Mouse (Mus musculus) liver, embryonic 15.5 days (tissue): ENCODE data around the gene Mrpl45. TPM values are rescaled to one million over a fixed set of nuclear protein-coding genes. Genes with fewer than 3 reads are reported as not detected.
"Not testable (repeated sequence)": the region's sequence is repeated elsewhere in the genome, so short reads cannot be mapped to it uniquely, and the experiment has no call there.

Experiments used
- ATAC-seq: fragments of 200-750 bp; cut with Nextera tagmentation; 2 replicates; pipeline ENCODE4 v1.8.0; 2017; ENCODE audit warnings: moderate number of reproducible peaks, mild to moderate bottlenecking, moderate library complexity; ENCODE audit not compliant: insufficient read depth
- H3K27ac ChIP-seq: fragments of 300-500 bp; sonication (generic); replicated peaks from 2 replicates; pipeline ENCODE4 v1.5.1; 2015; ENCODE audit warnings: mild to moderate bottlenecking, inconsistent platforms
- H3K27me3 ChIP-seq: fragments of 300-500 bp; sonication (generic); 2 replicates; pipeline ENCODE4 v1.6.1; 2015; ENCODE audit warnings: mild to moderate bottlenecking, inconsistent platforms
- H3K36me3 ChIP-seq: fragments of 300-500 bp; sonication (generic); replicated peaks from 2 replicates; pipeline ENCODE4 v1.6.1; 2015; ENCODE audit warnings: moderate library complexity, mild to moderate bottlenecking, inconsistent platforms
- H3K4me1 ChIP-seq: fragments of 300-500 bp; sonication (generic); replicated peaks from 2 replicates; pipeline ENCODE4 v1.6.1; 2015; ENCODE audit warnings: inconsistent platforms
- H3K4me2 ChIP-seq: fragments of 300-500 bp; sonication (generic); 2 replicates; pipeline ENCODE4 v1.6.1; 2015; ENCODE audit warnings: moderate library complexity, mild to moderate bottlenecking, inconsistent platforms
- H3K4me3 ChIP-seq: fragments of 300-500 bp; sonication (generic); replicated peaks from 2 replicates; pipeline ENCODE4 v1.5.1; 2015; ENCODE audit warnings: mild to moderate bottlenecking, inconsistent platforms
- H3K9ac ChIP-seq: fragments of 300-500 bp; sonication (generic); 2 replicates; pipeline ENCODE4 v1.6.1; 2015; ENCODE audit warnings: moderate library complexity, mild to moderate bottlenecking, inconsistent platforms
- H3K9me3 ChIP-seq: fragments of 300-500 bp; sonication (generic); replicated peaks from 2 replicates; pipeline ENCODE4 v1.6.1; 2016; ENCODE audit warnings: inconsistent platforms
- WGBS: fragments of 180-500 bp; shearing (Covaris S2); methylation state at CpG from one replicate; pipeline ENCODE4 v1.1.7; 2015; ENCODE audit warnings: mixed read lengths; ENCODE audit not compliant: insufficient replicate concordance; 5-methylcytosine and 5-hydroxymethylcytosine counted together
- polyA plus RNA-seq: library from polyadenylated mRNA; unstranded; fragments of >200 nt; fragmentation: Nextera tagmentation; extraction: Ambion mirVana; gene quantifications from 2 replicates; pipeline ENCODE4 v1.2.1, GENCODE M21; 2015

Gene Mrpl45
- polyA plus RNA-seq, 1 experiment from 2014 or later, result 24.4 TPM

- 75% methylated on average over 2 of the region's 2 CpGs for WGBS
- ATAC-seq, result no peak
Measured at GRCm38 (mm10) chr11:97299939-97300338, 15.6 kb upstream of the Mrpl45 start.

DNA sequence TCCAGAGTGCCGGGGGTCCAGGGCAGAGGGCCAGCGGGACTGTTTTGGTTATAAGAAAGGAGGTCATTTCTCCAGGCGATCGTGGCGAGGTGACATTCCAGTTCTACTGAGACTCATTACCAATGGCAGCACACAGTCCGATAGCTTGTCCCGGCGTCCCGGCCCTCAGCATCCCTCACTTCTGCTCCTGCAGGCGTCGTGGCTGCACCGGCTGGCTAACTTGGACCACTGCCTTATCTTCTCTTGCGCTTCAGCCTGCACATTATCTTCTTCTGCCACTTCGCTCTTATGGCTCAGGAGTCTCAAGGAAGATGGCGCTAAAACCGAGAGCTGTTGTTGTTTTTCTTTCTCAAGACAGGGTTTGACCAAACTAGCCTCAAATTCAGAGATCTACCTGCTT is 14.1 kb upstream of the Mrpl45 start:
- Histone ChIP-seq H3K27me3 (no peaks in the 10 kb centered on the region), H3K4me2 (no peak overlapping the region), H3K9ac (no peak overlapping the region), H3K27ac (no peak overlapping the region), H3K9me3 (no peaks in the 10 kb centered on the region), H3K4me3 (no peak overlapping the region), H3K4me1 (no peaks in the 10 kb centered on the region), H3K36me3 (no peaks in the 10 kb centered on the region)
- WGBS, result 68% methylated on average over 16 of the region's 16 CpGs
- no peak for ATAC-seq

More at GRCm38 (mm10) chr11:97299939-97300338, 15.6 kb upstream of the Mrpl45 start:
- H3K27me3 ChIP-seq, result no peaks in the 10 kb centered on the region
- no peak overlapping the region for H3K4me2 ChIP-seq
- H3K9ac ChIP-seq, result no peak overlapping the region
- no peaks in the 10 kb centered on the region for H3K4me1 ChIP-seq
- H3K36me3 ChIP-seq, result no peaks in the 10 kb centered on the region
- H3K4me3 ChIP-seq, result no peak overlapping the region
- no peaks in the 10 kb centered on the region for H3K9me3 ChIP-seq
- no peak overlapping the region for H3K27ac ChIP-seq

GRCm38 (mm10) chr11:97302231-97302781 is 13.2 kb upstream of the Mrpl45 start:
- Histone ChIP-seq H3K27ac (no peak overlapping the region), H3K9me3 (no peaks in the 10 kb centered on the region), H3K4me2 (no peak overlapping the region), H3K9ac (no peak overlapping the region), H3K36me3 (no peaks in the 10 kb centered on the region), H3K4me1 (no peaks in the 10 kb centered on the region), H3K27me3 (no peaks in the 10 kb centered on the region), H3K4me3 (no peak overlapping the region)
- ATAC-seq, result no peak
- WGBS, result 43% methylated on average over 7 of the region's 7 CpGs

DNA sequence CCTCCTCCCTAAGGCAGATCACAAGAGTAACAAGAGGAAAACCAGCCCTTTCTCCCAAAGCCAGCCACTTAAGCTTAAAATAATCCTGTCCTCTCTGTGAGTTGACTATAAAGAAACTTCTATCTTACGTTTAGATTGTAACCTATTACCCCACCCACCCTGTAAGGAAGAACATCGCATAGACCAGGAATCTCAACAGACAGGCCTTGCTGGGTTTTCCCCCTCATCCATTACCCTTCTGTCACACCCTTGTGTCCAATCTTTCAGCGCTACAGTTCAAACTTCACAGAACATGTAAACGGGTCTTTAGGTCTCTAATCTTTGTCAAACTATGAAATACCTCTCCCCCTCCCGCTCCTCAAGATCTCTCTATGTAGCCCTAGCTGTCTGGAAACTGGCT is 10.9 kb upstream of the Mrpl45 start:
- peaks cover 5% of the 10 kb centered on the region for H3K4me1 ChIP-seq
- 70% methylated on average over 5 of the region's 5 CpGs for WGBS
- H3K9me3 ChIP-seq, result no peaks in the 10 kb centered on the region
- H3K9ac ChIP-seq, result no peak overlapping the region
- H3K27ac ChIP-seq, result no peak overlapping the region
- no peak overlapping the region for H3K4me3 ChIP-seq
- no peak overlapping the region for H3K4me2 ChIP-seq
- no peaks in the 10 kb centered on the region for H3K36me3 ChIP-seq
- no peak for ATAC-seq
- H3K27me3 ChIP-seq, result peaks cover 6% of the 10 kb centered on the region

DNA sequence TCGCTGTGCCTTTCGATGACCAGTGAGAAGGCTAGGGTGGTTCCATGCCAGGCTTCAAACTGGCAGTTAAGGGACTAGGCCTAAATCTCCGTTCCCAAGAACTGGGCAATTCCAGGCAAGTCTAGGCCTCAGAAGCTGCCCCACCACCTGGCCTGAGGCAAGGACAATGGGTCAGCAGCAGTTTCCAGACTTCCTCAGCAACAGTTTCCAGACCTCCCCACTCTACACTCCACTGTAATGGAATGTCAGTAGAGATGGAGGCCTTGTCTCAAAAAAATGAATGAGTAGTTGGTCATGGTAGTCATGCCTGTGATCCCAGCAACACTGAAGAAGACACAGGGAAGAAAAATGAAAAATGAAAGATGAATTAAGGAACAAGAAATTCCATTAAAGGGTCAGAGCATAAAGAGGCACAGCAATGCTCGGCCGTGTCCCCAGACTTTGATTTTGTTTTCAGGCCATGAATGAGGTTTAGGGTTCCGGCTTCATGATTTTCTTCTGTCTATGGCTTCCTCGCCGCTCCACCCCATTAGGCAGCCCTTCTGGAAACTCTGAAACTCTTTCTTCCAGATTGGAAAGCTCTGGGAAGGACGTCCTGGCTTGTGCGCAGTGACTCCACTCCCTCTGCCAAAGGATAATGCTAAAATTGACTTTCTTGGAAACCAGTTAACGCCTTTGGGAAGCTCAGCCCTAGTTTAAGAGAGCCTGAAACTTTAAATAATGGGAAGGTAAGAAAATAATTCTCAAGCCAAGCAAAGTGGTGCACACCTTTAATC is 8.0 kb upstream of the Mrpl45 start:
- ATAC-seq, result no peak
- Histone ChIP-seq H3K4me1 (peaks cover 22% of the 10 kb centered on the region), H3K4me3 (no peak overlapping the region), H3K9me3 (no peaks in the 10 kb centered on the region), H3K36me3 (no peaks in the 10 kb centered on the region), H3K27ac (no peak overlapping the region), H3K4me2 (no peak overlapping the region), H3K9ac (no peak overlapping the region), H3K27me3 (peaks cover 33% of the 10 kb centered on the region)
- WGBS, result 78% methylated on average over 11 of the region's 11 CpGs

DNA sequence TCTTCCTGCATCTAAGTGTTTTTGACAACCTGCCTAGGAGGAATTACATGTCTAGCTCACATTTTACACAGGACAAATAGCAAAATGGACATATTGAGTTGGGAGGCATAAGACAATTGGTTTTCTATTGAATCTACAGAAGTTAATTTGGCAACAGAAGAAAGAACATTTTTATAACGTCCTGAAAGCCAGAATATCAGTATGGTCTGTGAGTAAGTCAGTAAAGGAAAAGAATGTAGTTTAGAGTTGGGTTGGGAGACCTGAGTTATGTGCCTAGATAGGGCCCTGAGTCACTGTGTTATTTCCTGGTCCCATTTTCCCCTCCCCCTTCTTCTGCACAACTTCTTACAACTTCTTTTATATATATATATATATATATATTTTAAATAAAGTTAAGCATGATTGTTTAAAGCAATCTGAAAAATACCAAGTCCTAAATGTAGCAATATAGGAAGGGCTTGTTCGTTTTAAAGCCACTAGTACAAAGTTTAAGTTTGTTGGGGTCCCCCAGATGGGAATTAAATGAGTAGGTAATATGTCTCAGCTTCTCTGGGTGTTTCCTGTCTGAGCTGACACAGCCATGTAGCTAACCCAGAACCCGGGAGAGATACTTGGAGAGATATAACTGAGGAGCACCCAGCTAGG is 6.6 kb upstream of the Mrpl45 start:
- peaks cover 22% of the 10 kb centered on the region for H3K4me1 ChIP-seq
- H3K27ac ChIP-seq, result peak overlapping the region; percentile 64; the same call in 1 of the 2 replicates
- peaks cover 34% of the 10 kb centered on the region for H3K27me3 ChIP-seq
- WGBS, result 18% methylated on average over 3 of the region's 3 CpGs
- peak overlapping the region; percentile 47 for H3K4me3 ChIP-seq
- H3K4me2 ChIP-seq, result peak overlapping the region; percentile 67
- no peak for ATAC-seq
- no peaks in the 10 kb centered on the region for H3K36me3 ChIP-seq
- no peaks in the 10 kb centered on the region for H3K9me3 ChIP-seq
- H3K9ac ChIP-seq, result peak overlapping the region; percentile 39; the same call in 1 of the 2 replicates

DNA sequence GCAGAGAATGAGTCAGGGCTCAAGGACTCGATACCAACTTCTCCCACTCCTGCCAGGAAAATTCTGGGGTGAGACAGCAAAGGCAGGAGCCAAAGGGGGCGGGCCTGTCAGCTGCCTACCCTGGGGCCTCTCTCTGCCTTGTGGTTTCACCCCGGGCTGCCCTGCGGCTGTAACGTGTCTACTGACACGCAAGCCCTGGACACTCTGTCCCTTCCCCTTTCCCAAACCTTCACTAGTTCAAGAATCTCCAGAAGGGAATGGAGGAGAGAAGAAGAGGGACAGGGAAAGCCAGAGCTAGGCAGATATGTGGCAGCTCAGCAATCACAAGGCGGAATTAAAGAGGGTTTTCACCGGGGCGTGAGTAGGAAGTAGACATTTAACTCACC is 6.1 kb upstream of the Mrpl45 start:
- peak overlapping the region; percentile 47 for H3K4me3 ChIP-seq
- ATAC-seq, result 0 out of 2 replicates have a peak, but pooled peaks have one; percentile 35
- WGBS, result under 1% methylated on average over 9 of the region's 9 CpGs

DNA sequence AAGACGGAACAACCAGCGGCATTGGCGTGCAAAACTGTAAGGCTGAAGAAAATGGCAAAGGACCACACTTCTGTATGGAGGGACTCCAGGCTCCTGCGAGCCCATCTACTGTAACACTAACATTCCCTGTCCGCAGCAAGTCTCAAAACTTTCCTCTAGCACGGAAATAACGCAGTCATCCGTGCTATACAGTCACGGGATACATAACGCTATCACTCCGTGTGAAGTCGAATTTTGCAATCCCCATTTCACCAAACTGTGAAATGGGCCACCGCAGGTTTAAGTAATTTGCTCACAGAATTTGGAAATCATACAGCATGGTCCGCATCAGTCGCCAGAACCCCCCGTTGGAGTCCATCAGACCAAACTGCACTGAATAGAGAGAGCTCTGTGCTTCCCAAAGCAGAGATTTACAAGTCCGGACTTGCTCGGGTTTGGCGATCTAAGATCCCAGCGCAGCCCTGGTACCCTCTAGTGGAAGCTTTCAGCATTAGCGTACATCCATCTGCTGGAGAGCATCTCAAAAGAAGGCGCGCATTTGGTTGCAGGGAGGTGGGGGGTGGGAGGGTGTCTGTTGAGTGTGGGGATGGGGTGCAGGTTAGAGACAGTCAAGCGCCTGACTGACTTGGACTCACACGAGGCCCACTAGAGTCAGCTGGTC is 5.5 kb upstream of the Mrpl45 start:
- under 1% methylated on average over 25 of the region's 25 CpGs for WGBS
- no peaks in the 10 kb centered on the region for H3K36me3 ChIP-seq
- peak overlapping the region; percentile 39; the same call in 1 of the 2 replicates for H3K9ac ChIP-seq
- H3K4me3 ChIP-seq, result peak overlapping the region; percentile 47
- ATAC-seq, result peak; percentile 41; the same call in 1 of the 2 replicates
- peaks cover 34% of the 10 kb centered on the region for H3K27me3 ChIP-seq
- peaks cover 23% of the 10 kb centered on the region for H3K4me1 ChIP-seq
- peak overlapping the region; percentile 67 for H3K4me2 ChIP-seq
- peak overlapping the region; percentile 64 for H3K27ac ChIP-seq
- no peaks in the 10 kb centered on the region for H3K9me3 ChIP-seq

More for the DNA sequence above, 6.1 kb upstream of the Mrpl45 start:
- Histone ChIP-seq H3K9me3 (no peaks in the 10 kb centered on the region), H3K27ac (peak overlapping the region; percentile 64), H3K27me3 (peaks cover 34% of the 10 kb centered on the region), H3K4me1 (peaks cover 22% of the 10 kb centered on the region), H3K4me2 (peak overlapping the region; percentile 67), H3K36me3 (no peaks in the 10 kb centered on the region), H3K9ac (peak overlapping the region; percentile 39; the same call in 1 of the 2 replicates)

DNA sequence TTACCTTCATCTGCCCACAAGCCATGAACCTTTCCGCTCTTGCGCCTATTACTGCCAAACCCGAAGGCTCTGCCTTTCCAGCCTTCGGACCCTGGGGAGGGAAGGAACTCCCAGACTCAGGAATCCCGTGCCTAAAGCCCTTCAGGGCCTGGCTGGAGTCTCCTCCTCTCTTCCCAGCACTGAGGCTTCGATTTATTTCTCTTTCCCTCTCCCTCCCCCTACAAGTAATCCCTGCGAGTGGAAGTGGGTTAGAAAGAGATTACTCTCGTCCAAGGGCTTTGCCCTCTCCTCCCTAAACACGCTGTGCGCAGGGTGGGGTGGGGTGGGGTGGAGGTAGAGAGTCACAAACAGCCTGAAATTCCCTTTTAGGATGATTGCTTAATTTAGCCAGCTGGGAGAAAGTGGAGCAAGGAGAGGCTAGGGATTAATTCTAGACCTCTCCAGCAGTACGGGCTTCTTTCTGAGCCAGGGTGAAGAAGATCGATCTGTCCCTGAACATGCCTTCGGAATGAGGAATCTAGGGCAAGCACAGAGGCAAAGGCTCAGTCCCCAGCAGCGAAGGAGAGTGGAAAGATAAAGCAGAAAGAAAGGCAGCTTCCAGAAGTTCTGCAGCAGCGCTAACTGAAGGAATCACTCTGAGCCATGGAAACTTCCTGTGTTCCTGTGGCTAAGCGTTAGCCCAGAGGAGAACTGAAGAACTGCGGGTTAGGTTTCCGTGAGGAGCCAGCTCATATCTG is 4.5 kb upstream of the Mrpl45 start:
- Histone ChIP-seq H3K4me1 (peaks cover 26% of the 10 kb centered on the region), H3K9ac (0 out of 2 replicates have a peak overlapping the region, but pooled peaks have one; percentile 20), H3K4me3 (peak overlapping the region; percentile 28), H3K4me2 (peak overlapping the region; percentile 67), H3K27me3 (peaks cover 34% of the 10 kb centered on the region), H3K9me3 (no peaks in the 10 kb centered on the region), H3K27ac (no peak overlapping the region), H3K36me3 (no peaks in the 10 kb centered on the region)
- no peak for ATAC-seq
- 3% methylated on average over 18 of the region's 18 CpGs for WGBS

DNA sequence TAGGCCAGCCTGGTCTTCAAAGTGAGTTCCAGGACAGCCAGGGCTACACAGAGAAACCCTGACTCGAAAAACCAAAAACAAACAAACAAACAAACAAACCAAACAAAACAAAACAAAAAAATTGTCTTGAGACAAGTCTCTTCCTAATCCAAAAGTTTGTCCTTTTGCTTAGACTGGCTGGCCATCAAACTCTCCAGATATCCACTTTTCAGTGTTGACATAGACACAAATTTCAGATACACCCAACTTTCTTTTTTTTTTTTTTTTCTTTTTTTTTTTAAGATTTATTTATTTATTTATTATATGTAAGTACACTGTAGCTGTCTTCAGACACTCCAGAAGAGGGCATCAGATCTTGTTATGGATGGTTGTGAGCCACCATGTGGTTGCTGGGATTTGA is 2.6 kb upstream of the Mrpl45 start:
- peaks cover 35% of the 10 kb centered on the region for H3K4me1 ChIP-seq
- not testable (repeated sequence) for H3K9ac ChIP-seq, ATAC-seq, H3K27ac ChIP-seq, H3K4me3 ChIP-seq, H3K36me3 ChIP-seq, H3K9me3 ChIP-seq, H3K4me2 ChIP-seq
- peaks cover 34% of the 10 kb centered on the region for H3K27me3 ChIP-seq
- 35% methylated on average over 1 of the region's 1 CpGs for WGBS
